Mouse (Mus musculus) midbrain, postnatal 0 days (tissue): ENCODE data around the gene Usp16. TPM values are rescaled to one million over a fixed set of nuclear protein-coding genes. Genes with fewer than 3 reads are reported as not detected.
A peak's percentile ranks its signal among the peaks of the same experiment; 100 is the strongest.

Experiments
- ATAC-seq: fragments of 200-750 bp; cut with Nextera tagmentation; 2 replicates; pipeline ENCODE4 v1.8.0; 2017; ENCODE audit warnings: moderate number of reproducible peaks, mild to moderate bottlenecking, moderate TSS enrichment, moderate library complexity; ENCODE audit not compliant: low FRiP score
- DNase-seq: peaks from one replicate; pipeline ENCODE4 v3.0.0-alpha.2; 2015; ENCODE audit warnings: low spot score
- H3K27ac ChIP-seq: fragments of 300-500 bp; sonication (generic); 2 replicates; pipeline ENCODE4 v1.5.1; 2014; ENCODE audit warnings: low read depth, mild to moderate bottlenecking, low read length, mixed read lengths
- H3K27me3 ChIP-seq: fragments of 300-500 bp; sonication (generic); 2 replicates; pipeline ENCODE4 v1.6.1; 2014; ENCODE audit warnings: low read length, control low read depth, mixed read lengths; ENCODE audit not compliant: insufficient read depth
- H3K36me3 ChIP-seq: fragments of 300-500 bp; sonication (generic); 2 replicates; pipeline ENCODE4 v1.6.1; 2014; ENCODE audit warnings: low read length, control low read depth, mixed read lengths; ENCODE audit not compliant: insufficient read depth
- H3K4me1 ChIP-seq: fragments of 300-500 bp; sonication (generic); 2 replicates; pipeline ENCODE4 v1.6.1; 2014; ENCODE audit warnings: mild to moderate bottlenecking, control low read depth, antibody characterized with exemption, low read length, mixed read lengths; ENCODE audit not compliant: insufficient read depth
- H3K4me2 ChIP-seq: fragments of 300-500 bp; sonication (generic); 2 replicates; pipeline ENCODE4 v1.6.1; 2014; ENCODE audit warnings: low read depth, mild to moderate bottlenecking, low read length, mixed read lengths; ENCODE audit not compliant: poor library complexity, severe bottlenecking
- H3K4me3 ChIP-seq: fragments of 300-500 bp; sonication (generic); 2 replicates; pipeline ENCODE4 v1.5.1; 2014; ENCODE audit warnings: low read depth, mild to moderate bottlenecking, low read length, moderate library complexity
- H3K9ac ChIP-seq: fragments of 300-500 bp; sonication (generic); replicated peaks from 2 replicates; pipeline ENCODE4 v1.6.1; 2014; ENCODE audit warnings: mild to moderate bottlenecking, low read length, moderate library complexity, mixed read lengths; ENCODE audit not compliant: poor library complexity, severe bottlenecking
- H3K9me3 ChIP-seq: fragments of 300-500 bp; sonication (generic); 2 replicates; pipeline ENCODE4 v1.6.1; 2016; ENCODE audit warnings: low read length, control low read depth
- CTCF ChIP-seq: IDR thresholded peaks from 2 replicates; pipeline ENCODE4 v1.5.1; 2016; ENCODE audit warnings: antibody characterized with exemption, mild to moderate bottlenecking
- WGBS: fragments of 180-500 bp; shearing (Covaris S2); extraction: QIAGEN DNeasy Blood & Tissue Kit; methylation state at CpG from one replicate; pipeline ENCODE4 v1.1.7; 2014; 5-methylcytosine and 5-hydroxymethylcytosine counted together
- polyA plus RNA-seq: library from polyadenylated mRNA; unstranded; fragments of >200 nt; fragmentation: Nextera tagmentation; extraction: Ambion mirVana; gene quantifications from 2 replicates; pipeline ENCODE4 v1.2.1, GENCODE M21; 2015
- total RNA-seq: library from RNA; depleted of rRNA; stranded (reverse); fragments of >200 nt; gene quantifications from 2 replicates; pipeline ENCODE4 v1.2.3, GENCODE M21; 2014; rRNA removed

The Usp16 gene
- total RNA-seq (30.7 and 48.1 TPM in 2 replicates), polyA plus RNA-seq (44.1 and 47.4 TPM in 2 replicates)

GRCm38 (mm10) chr16:87454419-87455179 lies at the start of gene Usp16:
Gene Usp16, plus strand, starts transcription at chr16:87454703.
- Histone ChIP-seq H3K27me3 (no peaks in the 10 kb centered on the region), H3K4me1 (peaks cover 7% of the 10 kb centered on the region; the same call in 1 of the 2 replicates), H3K27ac (peak within 1 kb of the TSS; percentile 85), H3K4me2 (peak within 1 kb of the TSS; percentile 85), H3K4me3 (peak within 1 kb of the TSS; percentile 89), H3K9me3 (no peaks in the 10 kb centered on the region), H3K36me3 (0 out of 2 replicates have a peak, but pooled peaks cover under 1% of the 10 kb centered on the region), H3K9ac (peak within 1 kb of the TSS; percentile 87)
- 10% methylated on average over 45 of the region's 45 CpGs for WGBS
- ATAC-seq: peak; percentile 98
- no peak for TF ChIP-seq CTCF
- DNase-seq: peak; percentile 95

- 83% methylated on average over 3 of the region's 3 CpGs for WGBS
- Histone ChIP-seq H3K4me3 (no peak overlapping the region), H3K27me3 (no peaks in the 10 kb centered on the region), H3K4me1 (no peaks in the 10 kb centered on the region), H3K27ac (no peak overlapping the region), H3K9me3 (no peaks in the 10 kb centered on the region), H3K4me2 (no peak overlapping the region), H3K9ac (no peak overlapping the region), H3K36me3 (peaks cover 48% of the 10 kb centered on the region)
- TF ChIP-seq CTCF: peak; percentile 15; the same call in 1 of the 2 replicates
- ATAC-seq: no peak
- DNase-seq: no peak
These were observed 49.5 kb upstream of the Usp16 start for GRCm38 (mm10) chr16:87405001-87405400.

GRCm38 (mm10) chr16:87420662-87421061 lies 33.8 kb upstream of the Usp16 start:
- H3K27me3 ChIP-seq: no peaks in the 10 kb centered on the region
- H3K9ac ChIP-seq: no peak overlapping the region
- H3K4me3 ChIP-seq: no peak overlapping the region
- H3K4me2 ChIP-seq: no peak overlapping the region
- TF ChIP-seq CTCF: no peak
- peaks cover 3% of the 10 kb centered on the region; the same call in 1 of the 2 replicates for H3K9me3 ChIP-seq
- DNase-seq: no peak
- no peak overlapping the region for H3K27ac ChIP-seq
- 96% methylated on average over 8 of the region's 8 CpGs for WGBS
- peaks cover 61% of the 10 kb centered on the region for H3K36me3 ChIP-seq
- H3K4me1 ChIP-seq: no peaks in the 10 kb centered on the region
- ATAC-seq: no peak

- H3K36me3 ChIP-seq: peaks cover 30% of the 10 kb centered on the region
- H3K9me3 ChIP-seq: no peaks in the 10 kb centered on the region
- TF ChIP-seq CTCF: no peak
- H3K9ac ChIP-seq: no peak overlapping the region
- 96% methylated on average over 8 of the region's 8 CpGs for WGBS
- no peak overlapping the region for H3K27ac ChIP-seq
- no peaks in the 10 kb centered on the region for H3K27me3 ChIP-seq
- no peak for DNase-seq
- ATAC-seq: no peak
- no peaks in the 10 kb centered on the region for H3K4me1 ChIP-seq
- no peak overlapping the region for H3K4me2 ChIP-seq
- H3K4me3 ChIP-seq: no peak overlapping the region
These were observed 27.0 kb upstream of the Usp16 start for GRCm38 (mm10) chr16:87427516-87427915.

GRCm38 (mm10) chr16:87432033-87432814 lies 22.3 kb upstream of the Usp16 start, which contains the start of gene Ltn1:
Gene Ltn1, minus strand, starts transcription at chr16:87432612.
- WGBS: under 1% methylated on average over 56 of the region's 56 CpGs
- peak; percentile 99 for DNase-seq
- TF ChIP-seq CTCF: no peak
- peak within 1 kb of the TSS; percentile 93 for H3K4me3 ChIP-seq
- H3K27me3 ChIP-seq: no peaks in the 10 kb centered on the region
- peak; percentile 99 for ATAC-seq
- no peaks in the 10 kb centered on the region for H3K9me3 ChIP-seq
- 0 out of 2 replicates have a peak, but pooled peaks cover 4% of the 10 kb centered on the region for H3K36me3 ChIP-seq
- H3K4me2 ChIP-seq: peak within 1 kb of the TSS; percentile 86
- peak within 1 kb of the TSS; percentile 85 for H3K9ac ChIP-seq
- peak within 1 kb of the TSS; percentile 68 for H3K27ac ChIP-seq
- H3K4me1 ChIP-seq: no peaks in the 10 kb centered on the region
